Mouse (Mus musculus): Measurements from ENCODE around the gene Lamtor2. TPM values are rescaled to one million over a fixed set of nuclear protein-coding genes. Genes with fewer than 3 reads are reported as not detected.

Lamtor2 gene
- polyA plus RNA-seq, 1 experiment from 2014 or later = 206 TPM

DNA sequence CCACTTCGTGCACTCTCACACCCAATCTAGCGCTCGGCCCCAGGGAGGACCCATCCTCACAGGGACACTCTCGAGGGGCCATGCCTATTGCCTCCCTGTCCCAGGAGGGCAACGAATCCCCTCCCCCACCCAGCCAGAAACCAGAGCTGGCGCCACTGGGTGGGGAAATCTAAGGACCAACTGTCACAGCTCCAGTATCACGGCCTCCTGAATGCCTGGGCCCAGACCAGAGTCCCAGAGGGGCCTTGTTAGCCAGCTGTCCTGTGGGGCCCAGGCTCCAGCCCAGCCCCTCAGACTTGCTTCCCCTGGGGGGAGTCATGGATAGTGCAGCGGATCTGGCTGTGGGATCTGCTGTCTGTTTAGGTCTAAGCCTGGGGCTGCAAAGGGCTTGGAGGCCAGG lies 25.3 kb downstream of the Lamtor2 start:
- peak overlapping the region; percentile 3; the same call in 1 of the 2 replicates for H3K9ac ChIP-seq
- H3K36me3 ChIP-seq (replicated peaks) = no peaks in the 10 kb centered on the region; the same call in 1 of the 2 replicates
- no peaks in the 10 kb centered on the region for H3K9me3 ChIP-seq
- no peak for ATAC-seq (replicated peaks)
- H3K4me2 ChIP-seq = peak overlapping the region; percentile 83
- peak overlapping the region; percentile 2; the same call in 1 of the 2 replicates for H3K27ac ChIP-seq
- 23% methylated on average over 8 of the region's 8 CpGs for WGBS
- H3K4me1 ChIP-seq = peaks cover 52% of the 10 kb centered on the region
- peak overlapping the region; percentile 11; the same call in 1 of the 2 replicates for H3K4me3 ChIP-seq
- H3K27me3 ChIP-seq (replicated peaks) = no peaks in the 10 kb centered on the region

DNA sequence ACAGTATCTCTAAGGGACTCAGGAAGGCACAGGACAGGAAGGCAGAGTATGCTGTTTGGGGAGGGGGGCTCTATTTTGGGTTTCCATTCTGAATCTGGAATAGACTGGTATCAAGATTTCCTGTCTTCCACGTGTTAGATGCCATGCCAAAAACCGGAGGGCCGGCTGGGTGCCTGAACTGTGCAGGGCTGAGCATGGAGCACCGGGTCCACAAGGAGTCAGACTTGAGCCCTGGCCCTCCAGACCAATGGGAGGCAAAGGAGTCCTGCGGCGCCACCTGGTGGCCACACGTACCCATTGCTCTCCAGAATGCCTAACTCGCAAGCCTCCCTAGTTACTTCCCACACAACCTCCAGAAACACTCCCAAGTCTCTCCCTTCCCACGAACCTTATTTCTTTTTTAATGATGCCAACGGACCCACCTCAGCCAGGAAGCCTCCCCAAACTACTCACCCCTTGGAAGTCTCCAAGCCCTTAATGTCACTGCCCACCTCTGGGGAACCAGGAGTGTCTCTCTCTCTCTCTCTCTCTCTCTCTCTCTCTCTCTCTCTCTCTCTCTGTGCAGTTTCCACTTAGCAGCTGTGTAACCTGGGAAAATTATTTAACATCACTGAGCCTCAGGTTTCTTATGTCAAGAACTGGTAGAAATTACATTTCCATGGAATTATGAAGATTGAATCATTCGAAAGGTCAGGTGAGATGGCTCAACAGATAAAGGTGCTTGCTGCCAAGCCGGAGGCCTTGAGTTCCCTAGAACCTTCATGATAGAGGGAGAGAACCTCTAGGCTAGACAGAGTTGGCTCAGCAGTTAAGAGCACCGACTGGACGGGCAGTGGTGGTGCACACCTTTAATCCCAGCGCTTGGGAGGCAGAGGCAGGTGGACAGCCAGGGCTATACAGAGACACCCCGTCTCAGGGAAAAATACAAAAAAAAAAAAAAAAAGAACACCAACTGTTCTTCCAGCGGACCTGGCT lies 26.4 kb downstream of the Lamtor2 start:
- 35% methylated on average over 17 of the region's 17 CpGs for WGBS
- H3K27ac ChIP-seq = peak overlapping the region; percentile 35; the same call in 1 of the 2 replicates
- peak overlapping the region; percentile 29 for H3K4me2 ChIP-seq
- 0 out of 2 replicates have a peak overlapping the region, but pooled peaks have one; percentile 11 for H3K9ac ChIP-seq
- ATAC-seq (replicated peaks) = peak; percentile 71
- peaks cover 52% of the 10 kb centered on the region for H3K4me1 ChIP-seq
- H3K36me3 ChIP-seq (replicated peaks) = no peaks in the 10 kb centered on the region; the same call in 1 of the 2 replicates
- no peaks in the 10 kb centered on the region for H3K27me3 ChIP-seq (replicated peaks)
- H3K9me3 ChIP-seq = no peaks in the 10 kb centered on the region
- peak overlapping the region; percentile 7; the same call in 1 of the 2 replicates for H3K4me3 ChIP-seq

DNA sequence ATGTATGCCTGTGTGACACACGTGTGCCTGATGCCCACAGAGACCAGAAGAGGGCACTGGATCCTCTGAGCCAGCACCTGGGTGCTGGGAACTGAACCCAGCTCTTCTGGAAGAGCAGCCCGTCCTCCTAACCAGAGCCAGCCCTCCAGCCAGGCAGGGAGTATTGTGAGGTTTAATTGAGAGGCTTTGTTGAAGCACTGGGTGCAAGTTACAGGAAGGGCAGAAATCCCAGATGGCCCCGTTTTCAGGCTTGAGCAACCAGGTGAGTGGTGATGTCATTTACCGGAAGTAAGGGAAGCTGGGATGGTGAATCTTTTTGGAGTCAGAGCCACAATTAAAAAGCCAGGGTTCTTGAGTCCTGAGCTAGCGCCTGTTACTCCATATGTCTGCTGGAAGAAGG lies 27.9 kb downstream of the Lamtor2 start:
- Histone ChIP-seq H3K4me2 (no peak overlapping the region), H3K36me3 (replicated peaks) (no peaks in the 10 kb centered on the region; the same call in 1 of the 2 replicates), H3K27me3 (replicated peaks) (no peaks in the 10 kb centered on the region), H3K9ac (no peak overlapping the region), H3K4me3 (no peak overlapping the region), H3K9me3 (no peaks in the 10 kb centered on the region), H3K4me1 (peaks cover 45% of the 10 kb centered on the region), H3K27ac (no peak overlapping the region)
- no peak for ATAC-seq (replicated peaks)
- 87% methylated on average over 5 of the region's 5 CpGs for WGBS

DNA sequence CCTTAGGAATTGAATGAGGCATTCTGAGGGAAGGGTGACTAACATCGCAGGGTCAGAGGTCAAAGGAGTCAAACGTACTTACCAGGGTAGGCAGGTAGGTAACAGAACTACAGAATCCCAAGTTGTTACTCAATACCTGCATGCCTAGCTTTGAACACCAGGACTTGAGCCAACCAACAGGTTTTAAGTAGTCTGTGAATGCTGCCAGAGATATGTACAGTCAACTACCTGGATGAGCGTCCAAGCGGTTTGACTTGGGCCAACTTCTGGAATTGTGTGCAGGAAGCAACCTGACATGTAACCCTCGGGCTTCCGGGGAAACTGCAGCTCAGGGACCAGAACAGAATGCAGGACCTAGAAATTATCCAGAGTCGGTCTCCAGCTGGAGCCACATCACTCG lies 29.8 kb downstream of the Lamtor2 start:
- Histone ChIP-seq H3K4me2 (no peak overlapping the region), H3K9ac (no peak overlapping the region), H3K27me3 (replicated peaks) (no peaks in the 10 kb centered on the region), H3K36me3 (replicated peaks) (no peaks in the 10 kb centered on the region; the same call in 1 of the 2 replicates), H3K27ac (no peak overlapping the region), H3K4me3 (no peak overlapping the region), H3K9me3 (no peaks in the 10 kb centered on the region), H3K4me1 (peaks cover 26% of the 10 kb centered on the region)
- WGBS = 89% methylated on average over 8 of the region's 8 CpGs
- no peak for ATAC-seq (replicated peaks)

DNA sequence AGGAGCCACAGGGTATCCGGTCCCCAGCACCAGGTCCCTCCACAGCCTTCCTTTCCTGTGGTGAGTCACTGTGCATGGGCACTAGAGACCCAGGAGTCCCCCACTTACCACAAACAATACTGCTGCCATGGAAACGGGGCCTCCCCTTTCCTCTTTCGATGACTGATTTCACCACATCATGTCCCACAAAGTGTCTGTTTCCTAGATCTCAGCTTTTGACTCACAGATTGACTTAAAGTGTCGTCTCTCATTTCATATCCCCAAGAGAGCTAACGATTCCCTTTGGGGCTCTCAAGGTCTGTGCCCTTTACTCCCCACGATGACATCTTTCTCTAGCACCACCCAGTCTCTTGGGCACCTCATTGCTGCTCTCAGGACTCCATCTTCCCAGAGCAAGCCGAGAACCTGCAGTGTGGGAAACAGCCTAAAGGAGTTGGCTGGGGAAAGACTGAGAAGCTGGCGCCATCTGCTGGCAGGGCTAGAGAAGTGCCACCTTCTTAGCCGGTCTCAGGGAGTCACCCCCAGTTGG lies 31.0 kb downstream of the Lamtor2 start:
- no peak overlapping the region for H3K4me2 ChIP-seq
- no peaks in the 10 kb centered on the region for H3K27me3 ChIP-seq (replicated peaks)
- H3K4me3 ChIP-seq = no peak overlapping the region
- WGBS = 35% methylated on average over 9 of the region's 9 CpGs
- peaks cover 15% of the 10 kb centered on the region for H3K4me1 ChIP-seq
- H3K9ac ChIP-seq = no peak overlapping the region
- peak; percentile 31; the same call in 1 of the 2 replicates for ATAC-seq (replicated peaks)
- no peaks in the 10 kb centered on the region for H3K9me3 ChIP-seq
- H3K36me3 ChIP-seq (replicated peaks) = no peaks in the 10 kb centered on the region; the same call in 1 of the 2 replicates
- H3K27ac ChIP-seq = no peak overlapping the region

DNA sequence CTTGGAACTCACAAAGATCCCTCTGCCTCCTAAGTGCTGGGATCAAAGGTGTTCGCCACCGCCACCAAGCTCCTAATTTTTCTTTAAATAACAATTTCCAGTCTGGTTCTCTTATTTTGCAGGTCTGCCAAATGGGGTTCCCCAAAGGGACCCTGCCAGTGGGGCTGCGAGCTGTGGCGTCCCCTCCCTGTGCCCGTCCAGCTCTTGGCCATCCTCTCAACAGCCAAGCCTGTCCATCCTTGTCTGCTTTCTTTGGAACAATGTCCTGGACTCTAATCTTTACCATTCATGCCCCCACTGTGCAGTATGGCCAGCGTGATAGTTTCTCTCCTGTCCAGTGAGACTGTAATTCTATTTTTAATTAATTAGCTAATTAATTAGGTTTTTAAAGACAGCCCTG lies 31.7 kb downstream of the Lamtor2 start:
- H3K27ac ChIP-seq = no peak overlapping the region
- H3K27me3 ChIP-seq (replicated peaks) = no peaks in the 10 kb centered on the region
- no peak overlapping the region for H3K4me2 ChIP-seq
- H3K9ac ChIP-seq = no peak overlapping the region
- H3K9me3 ChIP-seq = no peaks in the 10 kb centered on the region
- peaks cover 8% of the 10 kb centered on the region for H3K4me1 ChIP-seq
- no peak for ATAC-seq (replicated peaks)
- no peaks in the 10 kb centered on the region; the same call in 1 of the 2 replicates for H3K36me3 ChIP-seq (replicated peaks)
- 92% methylated on average over 6 of the region's 6 CpGs for WGBS
- H3K4me3 ChIP-seq = no peak overlapping the region

DNA sequence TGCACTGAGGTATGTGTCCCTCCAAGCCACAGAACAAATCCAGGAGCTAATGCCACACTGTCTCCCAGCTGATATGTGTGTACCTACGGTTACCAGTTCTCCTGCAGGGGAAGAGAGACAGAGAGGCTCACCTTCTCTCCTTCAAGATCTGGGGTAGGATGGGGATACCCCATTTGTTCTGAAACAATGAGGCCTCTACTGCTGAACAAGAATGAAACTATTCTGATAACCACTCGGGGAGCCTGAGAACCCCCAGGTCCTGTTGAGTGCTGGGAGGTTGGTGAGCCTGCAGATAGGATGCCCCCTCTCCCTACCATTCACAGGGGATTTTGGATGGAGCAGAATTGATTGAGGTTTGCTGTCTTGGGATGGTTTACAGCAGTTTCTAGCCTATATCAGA lies 32.8 kb downstream of the Lamtor2 start:
- Histone ChIP-seq H3K9ac (no peak overlapping the region), H3K36me3 (replicated peaks) (no peaks in the 10 kb centered on the region; the same call in 1 of the 2 replicates), H3K27ac (no peak overlapping the region), H3K4me3 (no peak overlapping the region), H3K27me3 (replicated peaks) (no peaks in the 10 kb centered on the region), H3K4me1 (no peaks in the 10 kb centered on the region), H3K4me2 (no peak overlapping the region), H3K9me3 (no peaks in the 10 kb centered on the region)
- WGBS = 75% methylated on average over 2 of the region's 2 CpGs
- no peak for ATAC-seq (replicated peaks)

DNA sequence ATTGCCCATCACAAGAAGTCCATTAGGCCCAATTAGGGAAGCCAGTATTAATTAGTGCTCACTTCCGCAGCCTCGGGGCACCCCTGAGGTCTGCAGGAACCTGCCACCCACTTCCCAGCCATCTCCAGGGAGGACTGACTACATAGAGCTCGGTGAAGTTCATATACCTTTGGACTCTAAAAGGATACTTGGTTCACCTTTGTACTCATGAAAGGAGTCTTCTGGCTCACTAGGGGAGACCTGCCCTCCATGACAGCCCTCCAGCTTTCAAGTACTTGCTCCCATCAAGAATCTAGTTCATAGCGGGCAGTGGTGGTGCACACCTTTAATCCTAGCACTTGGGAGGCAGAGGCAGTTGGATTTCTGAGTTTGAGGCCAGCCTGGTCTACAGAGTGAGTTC lies 34.5 kb downstream of the Lamtor2 start:
- Histone ChIP-seq H3K36me3 (replicated peaks) (no peaks in the 10 kb centered on the region), H3K4me3 (no peak overlapping the region), H3K4me1 (peaks cover 1% of the 10 kb centered on the region; the same call in 1 of the 2 replicates), H3K4me2 (no peak overlapping the region), H3K27me3 (replicated peaks) (no peaks in the 10 kb centered on the region), H3K9me3 (no peaks in the 10 kb centered on the region), H3K27ac (no peak overlapping the region), H3K9ac (no peak overlapping the region)
- 89% methylated on average over 4 of the region's 4 CpGs for WGBS
- ATAC-seq (replicated peaks) = no peak

DNA sequence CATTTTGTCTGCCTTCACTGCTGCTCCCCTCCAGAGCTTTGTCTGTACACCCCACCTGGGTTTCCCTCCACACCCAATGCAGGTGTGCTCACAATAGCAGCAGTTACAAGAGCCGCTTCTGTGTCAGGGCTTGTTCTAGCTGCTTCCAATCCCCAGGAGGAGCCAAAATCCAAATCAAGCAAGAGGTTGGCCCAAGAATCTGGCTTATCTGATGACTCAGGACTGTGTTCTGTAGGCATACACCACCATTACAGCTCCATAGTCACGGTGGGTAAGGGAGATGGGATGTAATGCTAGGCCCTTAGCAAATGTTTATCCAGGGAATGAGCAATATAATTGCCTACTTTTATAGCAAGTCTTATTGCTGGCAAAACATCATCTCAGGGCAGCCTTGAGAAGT lies 36.5 kb downstream of the Lamtor2 start:
- Histone ChIP-seq H3K4me1 (peaks cover 12% of the 10 kb centered on the region; the same call in 1 of the 2 replicates), H3K27ac (no peak overlapping the region), H3K27me3 (replicated peaks) (no peaks in the 10 kb centered on the region), H3K4me3 (no peak overlapping the region), H3K9me3 (no peaks in the 10 kb centered on the region), H3K9ac (no peak overlapping the region), H3K4me2 (no peak overlapping the region), H3K36me3 (replicated peaks) (no peaks in the 10 kb centered on the region)
- 85% methylated on average over 2 of the region's 2 CpGs for WGBS
- ATAC-seq (replicated peaks) = no peak

DNA sequence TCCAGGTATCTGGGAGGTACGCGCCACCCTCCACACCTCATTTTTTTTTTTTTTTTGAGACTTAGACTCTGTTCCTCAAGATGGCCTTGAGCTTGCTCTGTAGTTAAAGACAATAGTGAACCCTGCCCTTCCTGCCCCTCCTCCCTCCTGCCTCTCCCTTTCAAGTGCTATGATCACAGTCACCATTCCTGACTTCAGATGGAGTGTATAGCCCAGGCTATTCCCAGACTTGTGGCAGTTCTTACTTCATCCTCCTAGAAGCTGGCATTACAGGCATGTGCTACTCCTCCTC lies 37.8 kb downstream of the Lamtor2 start:
- Histone ChIP-seq H3K9ac (no peak overlapping the region), H3K36me3 (replicated peaks) (no peaks in the 10 kb centered on the region), H3K4me2 (no peak overlapping the region), H3K27ac (no peak overlapping the region), H3K4me3 (no peak overlapping the region), H3K27me3 (replicated peaks) (no peaks in the 10 kb centered on the region), H3K4me1 (peaks cover 21% of the 10 kb centered on the region), H3K9me3 (no peaks in the 10 kb centered on the region)
- no peak for ATAC-seq (replicated peaks)
- 95% methylated on average over 2 of the region's 2 CpGs for WGBS

DNA sequence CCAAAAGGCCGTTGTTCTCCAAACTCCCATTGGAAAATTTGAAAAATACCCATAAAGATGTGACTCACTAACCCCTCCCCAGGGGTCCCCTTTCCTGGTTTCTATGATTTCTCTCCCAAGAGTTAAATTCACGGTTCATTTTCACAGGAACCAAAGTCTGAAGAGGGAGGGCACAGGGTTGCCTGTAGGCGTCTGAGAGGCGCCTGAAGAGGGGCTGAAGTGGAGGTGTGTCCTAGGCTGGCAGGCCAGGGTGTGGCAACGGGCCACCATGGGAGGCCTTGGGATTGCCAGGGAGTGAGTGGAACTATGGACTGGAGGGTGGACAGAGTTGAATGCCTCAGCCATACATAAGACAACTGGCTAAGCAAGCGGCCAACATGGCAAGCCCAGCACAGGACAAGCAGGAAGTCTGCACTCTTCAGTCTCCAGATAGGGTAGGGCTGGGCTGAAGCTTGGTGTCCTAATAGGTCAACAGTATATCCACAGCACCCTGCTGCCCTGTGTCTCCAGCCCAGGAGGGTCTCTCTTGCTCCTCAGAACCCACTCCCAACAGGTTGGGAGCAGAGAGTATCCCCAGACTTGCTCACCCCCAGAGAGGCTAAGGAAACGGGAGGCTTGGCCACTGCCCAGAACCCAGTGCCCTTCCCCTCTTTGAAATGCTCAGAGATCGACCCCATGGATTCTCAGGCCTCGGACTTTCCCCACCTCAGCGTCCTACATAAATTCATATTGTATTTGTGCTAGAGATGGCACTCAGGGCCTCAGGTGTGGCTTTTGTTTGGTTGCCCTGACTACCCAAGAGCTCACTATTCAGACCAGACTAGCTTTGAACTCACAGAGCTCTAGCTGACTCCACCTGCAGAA lies 38.4 kb downstream of the Lamtor2 start:
- H3K27me3 ChIP-seq (replicated peaks) = no peaks in the 10 kb centered on the region
- 85% methylated on average over 10 of the region's 10 CpGs for WGBS
- no peak overlapping the region for H3K4me3 ChIP-seq
- H3K9ac ChIP-seq = no peak overlapping the region
- no peaks in the 10 kb centered on the region for H3K36me3 ChIP-seq (replicated peaks)
- ATAC-seq (replicated peaks) = no peak
- H3K4me1 ChIP-seq = peaks cover 24% of the 10 kb centered on the region
- no peak overlapping the region for H3K27ac ChIP-seq
- H3K9me3 ChIP-seq = no peaks in the 10 kb centered on the region
- H3K4me2 ChIP-seq = no peak overlapping the region

DNA sequence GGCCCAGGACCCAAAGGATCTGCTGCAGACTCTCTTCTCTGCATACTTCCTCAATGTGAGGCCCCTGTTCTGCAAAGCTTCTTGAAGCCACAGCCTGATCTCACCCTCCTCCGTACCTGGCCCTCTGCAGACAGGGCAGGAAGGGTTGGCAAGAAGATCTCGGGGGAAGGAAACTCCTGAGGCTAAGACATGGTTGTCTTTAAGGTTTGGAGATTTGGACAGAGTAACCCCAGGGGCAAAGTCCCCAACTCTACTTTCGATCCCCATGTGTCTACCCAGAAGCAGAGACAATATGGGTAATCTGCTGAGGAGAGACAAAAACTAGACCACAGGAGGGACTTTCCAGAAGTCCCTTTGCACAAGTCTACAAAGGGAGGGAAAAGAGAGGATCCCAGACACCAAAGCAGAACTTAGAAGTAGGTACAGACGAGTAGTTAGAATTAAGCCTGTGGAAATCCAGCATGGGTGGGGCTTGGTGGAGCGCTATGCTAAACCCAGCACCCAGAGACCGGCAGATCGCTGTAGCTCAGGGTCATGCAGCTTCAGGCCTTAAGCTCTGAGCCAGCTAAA lies 39.2 kb downstream of the Lamtor2 start:
- no peaks in the 10 kb centered on the region for H3K36me3 ChIP-seq (replicated peaks)
- WGBS = 82% methylated on average over 7 of the region's 7 CpGs
- no peaks in the 10 kb centered on the region for H3K9me3 ChIP-seq
- no peaks in the 10 kb centered on the region for H3K27me3 ChIP-seq (replicated peaks)
- no peak overlapping the region for H3K4me3 ChIP-seq
- H3K4me2 ChIP-seq = no peak overlapping the region
- no peak for ATAC-seq (replicated peaks)
- no peak overlapping the region for H3K27ac ChIP-seq
- no peak overlapping the region for H3K9ac ChIP-seq
- peaks cover 27% of the 10 kb centered on the region for H3K4me1 ChIP-seq

Measured in midbrain, embryonic 15.5 days (tissue).